Mouse (Mus musculus): ENCODE measurements at regions not wholly inside any gene's neighbourhood (a gene's known extent, or its start where the extent isn't known, plus 50 kb on each side); places are given as distances from the start of the nearest gene placed in this dataset.

- H3K27me3 ChIP-seq, result no peaks in the 10 kb centered on the region
- 0 out of 2 replicates have a peak, but pooled peaks cover 3% of the 10 kb centered on the region for H3K9me3 ChIP-seq
- WGBS, result 26% methylated on average over 7 of the region's 7 CpGs
- H3K9ac ChIP-seq, result no peak overlapping the region
- H3K36me3 ChIP-seq (replicated peaks), result no peaks in the 10 kb centered on the region
- H3K27ac ChIP-seq, result peak overlapping the region; percentile 78
- no peak overlapping the region for H3K4me2 ChIP-seq
- peaks cover 51% of the 10 kb centered on the region for H3K4me1 ChIP-seq
- H3K4me3 ChIP-seq (replicated peaks), result no peak overlapping the region
- ATAC-seq (ENCODE audit: low FRiP score), result peak; percentile 36; the same call in 1 of the 2 replicates
Observed at GRCm38 (mm10) chr2:71625298-71625902, 78.8 kb upstream of the Dlx2 start.

- H3K9me3 ChIP-seq, result no peaks in the 10 kb centered on the region
- H3K27ac ChIP-seq, result no peak overlapping the region
- H3K9ac ChIP-seq, result no peak overlapping the region
- no peak overlapping the region for H3K4me2 ChIP-seq
- peaks cover 53% of the 10 kb centered on the region for H3K4me1 ChIP-seq
- no peaks in the 10 kb centered on the region for H3K36me3 ChIP-seq (replicated peaks)
- no peaks in the 10 kb centered on the region for H3K27me3 ChIP-seq
- whole genome bisulfite sequencing, result 76% methylated on average over 12 of the region's 12 CpGs
- no peak for ATAC-seq (ENCODE audit: low FRiP score)
- H3K4me3 ChIP-seq (replicated peaks), result no peak overlapping the region
Observed at GRCm38 (mm10) chr2:71626404-71626803, 79.8 kb upstream of the Dlx2 start.

- H3K4me2 ChIP-seq, result no peak overlapping the region
- 48% methylated on average over 14 of the region's 14 CpGs for WGBS
- no peaks in the 10 kb centered on the region for H3K9me3 ChIP-seq
- no peaks in the 10 kb centered on the region for H3K36me3 ChIP-seq (replicated peaks)
- ATAC-seq (ENCODE audit: low FRiP score), result peak; percentile 61
- peak overlapping the region; percentile 71 for H3K27ac ChIP-seq
- H3K27me3 ChIP-seq, result no peaks in the 10 kb centered on the region
- peaks cover 53% of the 10 kb centered on the region for H3K4me1 ChIP-seq
- H3K4me3 ChIP-seq (replicated peaks), result no peak overlapping the region
- no peak overlapping the region for H3K9ac ChIP-seq
Observed at GRCm38 (mm10) chr2:71627097-71627755, 80.7 kb upstream of the Dlx2 start.

- Histone ChIP-seq H3K36me3 (replicated peaks) (no peaks in the 10 kb centered on the region), H3K27me3 (no peaks in the 10 kb centered on the region), H3K9me3 (no peaks in the 10 kb centered on the region), H3K27ac (peak overlapping the region; percentile 78), H3K9ac (peak overlapping the region; percentile 49), H3K4me3 (replicated peaks) (peak overlapping the region; percentile 39), H3K4me1 (peaks cover 53% of the 10 kb centered on the region), H3K4me2 (peak overlapping the region; percentile 80)
- ATAC-seq (ENCODE audit: low FRiP score), result no peak
- WGBS, result 5% methylated on average over 7 of the region's 7 CpGs
Observed at GRCm38 (mm10) chr2:71628821-71629220, 82.3 kb upstream of the Dlx2 start.

GRCm38 (mm10) chr2:71629301-71630142, 83.0 kb upstream of the Dlx2 start:
- Histone ChIP-seq H3K27ac (peak overlapping the region; percentile 78), H3K27me3 (0 out of 2 replicates have a peak, but pooled peaks cover 3% of the 10 kb centered on the region), H3K4me1 (peaks cover 53% of the 10 kb centered on the region)

GRCm38 (mm10) chr2:71630143-71630463, 83.5 kb upstream of the Dlx2 start:
- H3K4me1 ChIP-seq, result peaks cover 47% of the 10 kb centered on the region
- H3K27me3 ChIP-seq, result 0 out of 2 replicates have a peak, but pooled peaks cover 3% of the 10 kb centered on the region
- H3K36me3 ChIP-seq (replicated peaks), result no peaks in the 10 kb centered on the region
- ATAC-seq (ENCODE audit: low FRiP score), result no peak
- peak overlapping the region; percentile 49; the same call in 1 of the 2 replicates for H3K9ac ChIP-seq
- H3K4me2 ChIP-seq, result peak overlapping the region; percentile 80
- no peaks in the 10 kb centered on the region for H3K9me3 ChIP-seq
- peak overlapping the region; percentile 39 for H3K4me3 ChIP-seq (replicated peaks)
- WGBS, result 6% methylated on average over 3 of the region's 3 CpGs
- H3K27ac ChIP-seq, result peak overlapping the region; percentile 31; the same call in 1 of the 2 replicates

More at GRCm38 (mm10) chr2:71629301-71630142, 83.0 kb upstream of the Dlx2 start:
- Histone ChIP-seq H3K36me3 (replicated peaks) (no peaks in the 10 kb centered on the region), H3K9me3 (no peaks in the 10 kb centered on the region), H3K4me3 (replicated peaks) (peak overlapping the region; percentile 39), H3K9ac (peak overlapping the region; percentile 49), H3K4me2 (peak overlapping the region; percentile 80)
- ATAC-seq (ENCODE audit: low FRiP score), result peak; percentile 58
- WGBS, result under 1% methylated on average over 43 of the region's 43 CpGs

- H3K4me1 ChIP-seq, result peaks cover 35% of the 10 kb centered on the region
- H3K36me3 ChIP-seq (replicated peaks), result no peaks in the 10 kb centered on the region
- no peak overlapping the region for H3K9ac ChIP-seq
- no peak overlapping the region for H3K27ac ChIP-seq
- H3K4me2 ChIP-seq, result no peak overlapping the region
- 70% methylated on average over 6 of the region's 6 CpGs for WGBS
- 0 out of 2 replicates have a peak, but pooled peaks cover 3% of the 10 kb centered on the region for H3K27me3 ChIP-seq
- no peak overlapping the region for H3K4me3 ChIP-seq (replicated peaks)
- no peaks in the 10 kb centered on the region for H3K9me3 ChIP-seq
- no peak for ATAC-seq (ENCODE audit: low FRiP score)
Observed at GRCm38 (mm10) chr2:71633471-71633870, 86.9 kb upstream of the Dlx2 start.

GRCm38 (mm10) chr2:71634471-71634870, 87.9 kb upstream of the Dlx2 start:
- ATAC-seq (ENCODE audit: low FRiP score), result no peak
- no peaks in the 10 kb centered on the region for H3K9me3 ChIP-seq
- no peak overlapping the region for H3K4me2 ChIP-seq
- H3K27ac ChIP-seq, result no peak overlapping the region
- peaks cover 25% of the 10 kb centered on the region for H3K4me1 ChIP-seq
- WGBS, result 85% methylated on average over 3 of the region's 3 CpGs
- H3K9ac ChIP-seq, result no peak overlapping the region
- 0 out of 2 replicates have a peak, but pooled peaks cover 3% of the 10 kb centered on the region for H3K27me3 ChIP-seq
- no peak overlapping the region for H3K4me3 ChIP-seq (replicated peaks)
- no peaks in the 10 kb centered on the region for H3K36me3 ChIP-seq (replicated peaks)

GRCm38 (mm10) chr2:71636134-71636533, 89.6 kb upstream of the Dlx2 start:
- H3K4me1 ChIP-seq, result peaks cover 13% of the 10 kb centered on the region
- peak overlapping the region; percentile 65 for H3K27ac ChIP-seq
- no peaks in the 10 kb centered on the region for H3K36me3 ChIP-seq (replicated peaks)
- WGBS, result 80% methylated on average over 4 of the region's 4 CpGs
- no peak for ATAC-seq (ENCODE audit: low FRiP score)
- 0 out of 2 replicates have a peak, but pooled peaks cover 3% of the 10 kb centered on the region for H3K27me3 ChIP-seq
- peaks cover 10% of the 10 kb centered on the region; the same call in 1 of the 2 replicates for H3K9me3 ChIP-seq
- H3K9ac ChIP-seq, result peak overlapping the region; percentile 21; the same call in 1 of the 2 replicates
- H3K4me2 ChIP-seq, result no peak overlapping the region
- no peak overlapping the region for H3K4me3 ChIP-seq (replicated peaks)

- H3K4me2 ChIP-seq, result no peak overlapping the region
- H3K9me3 ChIP-seq, result peaks cover 13% of the 10 kb centered on the region; the same call in 1 of the 2 replicates
- H3K36me3 ChIP-seq (replicated peaks), result no peaks in the 10 kb centered on the region
- H3K9ac ChIP-seq, result peak overlapping the region; percentile 21; the same call in 1 of the 2 replicates
- ATAC-seq (ENCODE audit: low FRiP score), result peak; percentile 82
- H3K4me1 ChIP-seq, result peaks cover 13% of the 10 kb centered on the region
- WGBS, result 32% methylated on average over 4 of the region's 4 CpGs
- H3K27ac ChIP-seq, result peak overlapping the region; percentile 65
- 0 out of 2 replicates have a peak, but pooled peaks cover 3% of the 10 kb centered on the region for H3K27me3 ChIP-seq
- H3K4me3 ChIP-seq (replicated peaks), result no peak overlapping the region
Observed at GRCm38 (mm10) chr2:71636590-71636989, 90.0 kb upstream of the Dlx2 start.

GRCm38 (mm10) chr2:71640251-71640650, 93.7 kb upstream of the Dlx2 start:
- no peak overlapping the region for H3K4me2 ChIP-seq
- H3K4me1 ChIP-seq, result peaks cover 13% of the 10 kb centered on the region
- no peak for ATAC-seq (ENCODE audit: low FRiP score)
- H3K36me3 ChIP-seq (replicated peaks), result no peaks in the 10 kb centered on the region
- no peak overlapping the region for H3K4me3 ChIP-seq (replicated peaks)
- 95% methylated on average over 5 of the region's 5 CpGs for WGBS
- no peak overlapping the region for H3K27ac ChIP-seq
- peaks cover 13% of the 10 kb centered on the region; the same call in 1 of the 2 replicates for H3K9me3 ChIP-seq
- no peak overlapping the region for H3K9ac ChIP-seq
- H3K27me3 ChIP-seq, result no peaks in the 10 kb centered on the region

GRCm38 (mm10) chr2:71644038-71644470, 97.5 kb upstream of the Dlx2 start:
- WGBS, result 65% methylated on average over 6 of the region's 6 CpGs
- Histone ChIP-seq H3K27ac (no peak overlapping the region), H3K9ac (no peak overlapping the region), H3K9me3 (peaks cover 13% of the 10 kb centered on the region; the same call in 1 of the 2 replicates), H3K4me2 (no peak overlapping the region), H3K27me3 (no peaks in the 10 kb centered on the region), H3K36me3 (replicated peaks) (no peaks in the 10 kb centered on the region), H3K4me1 (no peaks in the 10 kb centered on the region; the same call in 1 of the 2 replicates), H3K4me3 (replicated peaks) (no peak overlapping the region)
- no peak for ATAC-seq (ENCODE audit: low FRiP score)
